ENCODE assay signal across 26 mouse cellular contexts in the genomic region with DNA sequence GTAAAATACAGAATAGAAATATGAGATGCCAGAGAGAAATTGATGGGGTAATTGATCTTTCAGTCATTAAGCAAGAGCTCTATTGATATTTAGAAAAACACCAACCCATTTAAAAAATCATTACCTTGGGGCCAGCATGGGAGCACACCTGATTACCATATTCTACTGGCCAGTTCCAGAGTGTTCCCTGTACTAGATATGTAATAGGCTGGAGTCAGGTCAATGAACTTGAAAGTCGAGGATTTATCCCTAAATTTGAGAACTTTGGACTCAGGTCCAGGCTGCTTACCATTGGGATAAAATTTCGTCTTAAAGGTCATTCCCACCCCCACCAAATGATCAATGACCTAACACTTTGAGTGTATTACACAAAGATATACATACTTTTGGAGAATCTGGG.
"Had no signal": no experiment of that assay in that cellular context is flagged by ENCODE, and none has a peak within 500 bp of the region (broad histone marks: within the 10 kb centered on the region; RNA-seq: fewer than 3 reads in every experiment).

No protein-coding gene starts in this region.

- H3K27me3 ChIP-seq: heart, embryonic 12.5 days; hindbrain, embryonic 12.5 days; intestine, embryonic 15.5 days; kidney, embryonic 15.5 days; limb, embryonic 12.5 days; liver, embryonic 13.5 days; liver, embryonic 15.5 days had no signal

- H3K4me3 ChIP-seq: gastrocnemius, adult 2 months; heart, embryonic 10.5 days; heart, embryonic 12.5 days; hindbrain, embryonic 10.5 days; hindbrain, embryonic 12.5 days; intestine, embryonic 15.5 days; kidney, embryonic 15.5 days; left cerebral cortex, adult 2 months; limb, embryonic 10.5 days; limb, embryonic 12.5 days; liver, embryonic 13.5 days; liver, embryonic 15.5 days had no signal

- H3K4me1 ChIP-seq: heart, embryonic 10.5 days; heart, embryonic 12.5 days; hindbrain, embryonic 10.5 days; hindbrain, embryonic 12.5 days; intestine, embryonic 15.5 days; kidney, embryonic 15.5 days; limb, embryonic 10.5 days; limb, embryonic 12.5 days; liver, embryonic 13.5 days; liver, embryonic 15.5 days had no signal

- H3K9me3 ChIP-seq: heart, embryonic 10.5 days; heart, embryonic 12.5 days; hindbrain, embryonic 10.5 days; hindbrain, embryonic 12.5 days; intestine, embryonic 15.5 days; kidney, embryonic 15.5 days; limb, embryonic 10.5 days; limb, embryonic 12.5 days; liver, embryonic 13.5 days; liver, embryonic 15.5 days had no signal

- DNase-seq: gastrocnemius, adult 2 months; gastrocnemius, postnatal 10 days; gastrocnemius, postnatal 25 days; heart, postnatal 10 days; heart, postnatal 4 days; kidney, adult 18-20 months; kidney, adult 8-10 months; kidney, postnatal 25 days; kidney, postnatal 4 days; layer of hippocampus, adult 9-11 months; liver, embryonic 13.5 days had no signal

- H3K9ac ChIP-seq: heart, embryonic 12.5 days; hindbrain, embryonic 12.5 days; hindbrain, embryonic 14.5 days; intestine, embryonic 15.5 days; kidney, embryonic 15.5 days; limb, embryonic 12.5 days; liver, embryonic 13.5 days; liver, embryonic 15.5 days had no signal

- H3K4me2 ChIP-seq: heart, embryonic 12.5 days; hindbrain, embryonic 12.5 days; hindbrain, embryonic 14.5 days; intestine, embryonic 15.5 days; kidney, embryonic 15.5 days; limb, embryonic 12.5 days; liver, embryonic 13.5 days; liver, embryonic 15.5 days had no signal

- H3K27ac ChIP-seq: gastrocnemius, adult 2 months; heart, embryonic 10.5 days; hindbrain, embryonic 10.5 days; hindbrain, embryonic 12.5 days; hindbrain, embryonic 14.5 days; intestine, embryonic 15.5 days; kidney, embryonic 15.5 days; kidney, postnatal 0 days; left cerebral cortex, adult 2 months; limb, embryonic 10.5 days; limb, embryonic 12.5 days; liver, embryonic 13.5 days; liver, embryonic 15.5 days had no signal

- ATAC-seq: hindbrain, embryonic 16.5 days; inflammation-experienced regulatory T-cells, adult 6 months; intestine, embryonic 15.5 days; intestine, postnatal 0 days had no signal

- H3K36me3 ChIP-seq: heart, embryonic 10.5 days; heart, embryonic 12.5 days; hindbrain, embryonic 10.5 days; hindbrain, embryonic 12.5 days; intestine, embryonic 15.5 days; kidney, embryonic 15.5 days; limb, embryonic 10.5 days; limb, embryonic 12.5 days; liver, embryonic 13.5 days; liver, embryonic 15.5 days had no signal
